Mouse (Mus musculus) limb, embryonic 14.5 days (tissue): Measurements from ENCODE around the gene Dolk. TPM values are rescaled to one million over a fixed set of nuclear protein-coding genes. Genes with fewer than 3 reads are reported as not detected.

Source experiments
- ATAC-seq: fragments of 200-750 bp; cut with Nextera tagmentation; 2 replicates; pipeline ENCODE4 v1.8.0; 2017; ENCODE audit warnings: low read depth, moderate number of reproducible peaks, moderate TSS enrichment; ENCODE audit not compliant: low FRiP score
- DNase-seq: peaks from one replicate; pipeline ENCODE4 v3.0.0-alpha.2; 2015; ENCODE audit warnings: low spot score
- H3K27ac ChIP-seq: fragments of 300-500 bp; sonication (generic); replicated peaks from 2 replicates; pipeline ENCODE4 v1.5.1; 2014; ENCODE audit warnings: low read depth, mild to moderate bottlenecking, low read length, moderate library complexity, mixed read lengths
- H3K27me3 ChIP-seq: fragments of 300-500 bp; sonication (generic); 2 replicates; pipeline ENCODE4 v1.6.1; 2014; ENCODE audit warnings: low read length, mixed read lengths; ENCODE audit not compliant: control insufficient read depth, insufficient read depth
- H3K36me3 ChIP-seq: fragments of 300-500 bp; sonication (generic); 2 replicates; pipeline ENCODE4 v1.6.1; 2014; ENCODE audit warnings: mild to moderate bottlenecking, low read length, moderate library complexity, mixed read lengths; ENCODE audit not compliant: control insufficient read depth, insufficient read depth
- H3K4me1 ChIP-seq: fragments of 300-500 bp; sonication (generic); 2 replicates; pipeline ENCODE4 v1.6.1; 2014; ENCODE audit warnings: antibody characterized with exemption, low read length, mixed read lengths; ENCODE audit not compliant: control insufficient read depth, insufficient read depth
- H3K4me2 ChIP-seq: fragments of 300-500 bp; sonication (generic); replicated peaks from 2 replicates; pipeline ENCODE4 v1.6.1; 2014; ENCODE audit warnings: low read depth, mild to moderate bottlenecking, low read length, moderate library complexity; ENCODE audit not compliant: severe bottlenecking
- H3K4me3 ChIP-seq: fragments of 300-500 bp; sonication (generic); replicated peaks from 2 replicates; pipeline ENCODE4 v1.5.1; 2014; ENCODE audit warnings: low read length
- H3K9ac ChIP-seq: fragments of 300-500 bp; sonication (generic); 2 replicates; pipeline ENCODE4 v1.6.1; 2014; ENCODE audit warnings: mild to moderate bottlenecking, low read depth, low read length, moderate library complexity; ENCODE audit not compliant: severe bottlenecking
- H3K9me3 ChIP-seq: fragments of 300-500 bp; sonication (generic); 2 replicates; pipeline ENCODE4 v1.6.1; 2016; ENCODE audit warnings: low read length; ENCODE audit not compliant: control insufficient read depth
- POLR2A ChIP-seq: fragments of 200-500 bp; IDR thresholded peaks from 2 replicates; pipeline ENCODE4 v1.8.0; 2012; ENCODE audit warnings: inconsistent platforms, mild to moderate bottlenecking, moderate library complexity, borderline replicate concordance; ENCODE audit not compliant: insufficient read depth, insufficient read length; ENCODE audit errors: extremely low read depth
- WGBS: fragments of 180-500 bp; shearing (Covaris S2); extraction: QIAGEN DNeasy Blood & Tissue Kit; methylation state at CpG from one replicate; pipeline ENCODE4 v1.1.7; 2014; 5-methylcytosine and 5-hydroxymethylcytosine counted together
- polyA plus RNA-seq, 2 experiments: library from polyadenylated mRNA; depleted of rRNA in 1 of 2; stranded (reverse) in 1 of 2; unstranded in 1 of 2; fragments of >200 nt; fragmentation: Nextera tagmentation in 1 of 2; extraction: Ambion mirVana in 1 of 2; gene quantifications; 2 replicates each; pipeline versions ENCODE4 v1.2.1 to v1.2.3; 2012 to 2014

The Dolk gene
- polyA plus RNA-seq, 2 experiments = 13.8 to 31.0 TPM

- no peak for ATAC-seq
- Histone ChIP-seq H3K27me3 (no peaks in the 10 kb centered on the region), H3K36me3 (peaks cover 9% of the 10 kb centered on the region; the same call in 1 of the 2 replicates), H3K9me3 (no peaks in the 10 kb centered on the region), H3K27ac (no peak overlapping the region), H3K4me1 (peaks cover 14% of the 10 kb centered on the region), H3K4me3 (peak overlapping the region; percentile 96), H3K4me2 (peak overlapping the region; percentile 94; the same call in 1 of the 2 replicates), H3K9ac (no peak overlapping the region)
- no peak for TF ChIP-seq POLR2A
- no peak for DNase-seq
- 94% methylated on average over 5 of the region's 5 CpGs for whole genome bisulfite sequencing
These were observed 1.1 kb downstream of the Dolk start for GRCm38 (mm10) chr2:30285004-30285403.

DNA sequence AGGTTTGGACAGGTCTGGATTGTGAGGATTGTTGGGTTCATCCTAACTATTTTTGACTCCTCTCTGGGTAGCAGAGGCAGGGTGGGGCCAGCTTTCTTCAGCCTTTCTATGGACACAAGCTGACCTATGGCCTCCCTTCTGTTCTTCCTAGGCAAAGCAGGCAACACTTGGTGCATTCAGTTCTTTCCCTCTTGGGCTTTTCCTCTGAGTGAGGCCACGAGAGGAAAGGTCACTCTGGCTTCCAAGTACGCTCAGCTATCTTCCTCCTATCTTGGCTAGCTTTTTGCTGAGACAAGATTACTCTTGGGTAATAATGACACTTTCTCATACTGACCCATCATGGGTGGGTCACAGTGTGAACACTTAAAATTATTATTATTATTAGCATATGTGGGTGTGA, 2.9 kb downstream of the Dolk start:
- ATAC-seq (no peak), DNase-seq (no peak)
- Histone ChIP-seq H3K4me3 (no peak overlapping the region), H3K9ac (no peak overlapping the region), H3K4me1 (peaks cover 14% of the 10 kb centered on the region), H3K9me3 (no peaks in the 10 kb centered on the region), H3K27ac (no peak overlapping the region), H3K27me3 (no peaks in the 10 kb centered on the region), H3K36me3 (0 out of 2 replicates have a peak, but pooled peaks cover 2% of the 10 kb centered on the region), H3K4me2 (no peak overlapping the region)
- TF ChIP-seq POLR2A = no peak
- 89% methylated on average over 2 of the region's 2 CpGs for WGBS

- Histone ChIP-seq H3K9me3 (no peaks in the 10 kb centered on the region), H3K4me1 (peaks cover 6% of the 10 kb centered on the region), H3K9ac (no peak overlapping the region), H3K27me3 (no peaks in the 10 kb centered on the region), H3K4me3 (no peak overlapping the region), H3K4me2 (no peak overlapping the region), H3K27ac (no peak overlapping the region), H3K36me3 (0 out of 2 replicates have a peak, but pooled peaks cover 2% of the 10 kb centered on the region)
- DNase-seq (no peak), ATAC-seq (no peak)
- 71% methylated on average over 3 of the region's 3 CpGs for WGBS
- no peak for TF ChIP-seq POLR2A
These were observed 4.5 kb downstream of the Dolk start for GRCm38 (mm10) chr2:30281651-30282050.

GRCm38 (mm10) chr2:30280743-30281142, 5.4 kb downstream of the Dolk start, which contains the start of gene Gm28038:
Gene Gm28038 (plus strand): TSS chr2:30281043.
- WGBS = 84% methylated on average over 11 of the region's 11 CpGs
- no peak within 1 kb of the TSS for H3K9ac ChIP-seq
- no peak for DNase-seq

GRCm38 (mm10) chr2:30270134-30270533, 16.0 kb downstream of the Dolk start:
- Histone ChIP-seq H3K36me3 (no peaks in the 10 kb centered on the region), H3K27ac (0 out of 2 replicates have a peak overlapping the region, but pooled peaks have one; percentile 6), H3K9me3 (no peaks in the 10 kb centered on the region), H3K4me2 (no peak overlapping the region), H3K4me3 (no peak overlapping the region), H3K27me3 (no peaks in the 10 kb centered on the region), H3K4me1 (peaks cover 19% of the 10 kb centered on the region), H3K9ac (0 out of 2 replicates have a peak overlapping the region, but pooled peaks have one; percentile 7)
- no peak for TF ChIP-seq POLR2A
- DNase-seq = peak; percentile 81
- 67% methylated on average over 1 of the region's 1 CpGs for WGBS
- ATAC-seq = peak; percentile 85

More at GRCm38 (mm10) chr2:30280743-30281142, 5.4 kb downstream of the Dolk start, which contains the start of gene Gm28038:
- no peak within 1 kb of the TSS for H3K4me2 ChIP-seq
- no peak within 1 kb of the TSS for H3K27ac ChIP-seq
- ATAC-seq = no peak
- H3K9me3 ChIP-seq = no peaks in the 10 kb centered on the region
- no peak within 1 kb of the TSS for H3K4me3 ChIP-seq
- TF ChIP-seq POLR2A = no peak
- peaks cover 6% of the 10 kb centered on the region for H3K4me1 ChIP-seq
- 0 out of 2 replicates have a peak, but pooled peaks cover 2% of the 10 kb centered on the region for H3K36me3 ChIP-seq
- H3K27me3 ChIP-seq = no peaks in the 10 kb centered on the region
